Mouse (Mus musculus): ENCODE data around the gene Wnt4. TPM values are rescaled to one million over a fixed set of nuclear protein-coding genes. Genes with fewer than 3 reads are reported as not detected.

Wnt4 gene
- total and polyA plus RNA-seq, 3 experiments = 0.23 to 0.47 (median 0.25) TPM

DNA sequence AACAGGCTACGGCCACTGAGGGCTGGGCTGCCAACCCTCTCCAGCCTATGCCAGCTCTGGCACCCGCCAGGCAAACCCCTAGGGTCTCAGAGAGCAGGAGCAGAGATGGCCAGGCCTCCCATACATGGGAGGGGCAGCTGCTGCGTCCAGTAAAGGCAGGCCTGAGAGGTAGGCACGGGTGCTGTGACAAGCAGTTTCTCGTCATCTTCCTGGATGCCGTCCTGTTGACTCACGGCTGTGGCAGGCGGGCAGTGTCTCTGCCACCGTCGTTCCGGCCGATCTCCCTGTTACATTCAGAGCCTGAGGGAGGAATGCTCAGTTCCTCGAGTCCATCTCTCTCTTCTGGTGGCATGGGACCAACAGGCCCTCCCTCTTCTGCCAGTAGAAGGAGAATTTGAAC is 9.9 kb downstream of the Wnt4 start:
- no peaks in the 10 kb centered on the region for H3K36me3 ChIP-seq (ENCODE audit: control insufficient read depth, insufficient read depth, low read length)
- no peak for DNase-seq
- whole genome bisulfite sequencing = 68% methylated on average over 13 of the region's 13 CpGs
- intact Hi-C loops (cut with DNase I) = loop anchor here (2.0 kb wide), 1 partner anchor 122 kb away; no protein-coding TSS in a partner anchor
- no peak overlapping the region for H3K4me3 ChIP-seq
- H3K9ac ChIP-seq (ENCODE audit: low read depth, low read length) = no peak overlapping the region
- H3K27me3 ChIP-seq (ENCODE audit: control insufficient read depth, insufficient read depth, low read length) = no peaks in the 10 kb centered on the region
- H3K79me2 ChIP-seq (replicated peaks; ENCODE audit: control insufficient read depth, insufficient read depth, low read length) = no peaks in the 10 kb centered on the region
- H3K27ac ChIP-seq = no peak overlapping the region
- no peaks in the 10 kb centered on the region for H3K4me1 ChIP-seq (ENCODE audit: control insufficient read depth, insufficient read depth, low read length)
- no peak for TF ChIP-seq EP300 (IDR thresholded peaks at IDR 0.05; ENCODE audit: insufficient read depth, low read depth, low read length)
- no peak for TF ChIP-seq POLR2A (IDR thresholded peaks at IDR 0.05; ENCODE audit: insufficient read depth, low read depth, low read length)
- no peak for TF ChIP-seq CTCF (IDR thresholded peaks at IDR 0.05)

DNA sequence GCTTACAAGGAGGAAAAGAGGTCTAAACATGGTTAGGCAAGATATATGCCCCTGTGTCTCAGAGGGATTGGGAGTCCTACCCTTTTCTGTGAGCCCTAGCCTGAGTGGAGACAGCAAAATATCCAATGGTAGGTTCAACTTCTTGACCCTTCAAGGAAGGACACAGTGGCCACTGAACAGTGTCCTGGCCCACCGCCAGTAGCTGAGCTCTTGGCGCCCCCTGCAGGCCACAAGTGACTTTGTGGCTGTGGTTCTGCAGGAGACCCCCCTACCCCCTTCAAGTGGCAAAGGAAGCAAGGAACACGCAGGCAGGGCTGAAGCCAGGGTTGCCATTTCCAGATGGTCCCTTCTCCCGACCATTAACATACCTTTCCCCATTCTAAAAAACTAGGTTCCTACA is 10.5 kb downstream of the Wnt4 start:
- no peak for TF ChIP-seq EP300 (IDR thresholded peaks at IDR 0.05; ENCODE audit: insufficient read depth, low read depth, low read length)
- peak; percentile 77 for TF ChIP-seq CTCF (IDR thresholded peaks at IDR 0.05)
- no peak for TF ChIP-seq POLR2A (IDR thresholded peaks at IDR 0.05; ENCODE audit: insufficient read depth, low read depth, low read length)
- intact Hi-C loops (cut with DNase I) = loop anchor here (2.0 kb wide), 1 partner anchor 123 kb away; no protein-coding TSS in a partner anchor
- H3K9ac ChIP-seq (ENCODE audit: low read depth, low read length) = no peak overlapping the region
- H3K36me3 ChIP-seq (ENCODE audit: control insufficient read depth, insufficient read depth, low read length) = no peaks in the 10 kb centered on the region
- no peaks in the 10 kb centered on the region for H3K4me1 ChIP-seq (ENCODE audit: control insufficient read depth, insufficient read depth, low read length)
- no peak overlapping the region for H3K4me3 ChIP-seq
- no peak overlapping the region for H3K27ac ChIP-seq
- H3K27me3 ChIP-seq (ENCODE audit: control insufficient read depth, insufficient read depth, low read length) = no peaks in the 10 kb centered on the region
- DNase-seq = peak; percentile 42 to 64
- WGBS = 14% methylated on average over 4 of the region's 4 CpGs
- no peaks in the 10 kb centered on the region for H3K79me2 ChIP-seq (replicated peaks; ENCODE audit: control insufficient read depth, insufficient read depth, low read length)

DNA sequence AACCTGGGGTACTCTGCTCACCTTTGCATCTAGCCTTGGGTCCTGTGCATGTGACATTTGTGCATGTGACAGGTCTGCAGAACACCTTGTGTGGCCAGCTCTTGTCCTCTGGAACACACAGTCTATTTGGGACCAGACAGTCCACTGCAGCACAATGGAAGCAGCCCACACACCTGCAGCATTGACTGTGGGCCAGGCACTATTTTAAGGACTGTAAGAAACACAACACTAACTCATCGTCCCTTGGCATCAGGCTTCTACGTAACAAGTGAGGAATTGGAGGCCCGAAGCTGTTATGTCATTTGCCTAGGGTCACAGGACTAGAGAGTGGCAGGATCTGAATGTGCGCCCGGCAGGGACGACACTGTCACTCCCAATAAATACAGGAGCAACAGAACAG is 12.4 kb downstream of the Wnt4 start:
- WGBS = 82% methylated on average over 6 of the region's 6 CpGs
- Histone ChIP-seq H3K4me1 (ENCODE audit: control insufficient read depth, insufficient read depth, low read length) (no peaks in the 10 kb centered on the region), H3K27me3 (ENCODE audit: control insufficient read depth, insufficient read depth, low read length) (no peaks in the 10 kb centered on the region), H3K36me3 (ENCODE audit: control insufficient read depth, insufficient read depth, low read length) (no peaks in the 10 kb centered on the region), H3K27ac (no peak overlapping the region), H3K4me3 (no peak overlapping the region), H3K79me2 (replicated peaks; ENCODE audit: control insufficient read depth, insufficient read depth, low read length) (no peaks in the 10 kb centered on the region), H3K9ac (ENCODE audit: low read depth, low read length) (no peak overlapping the region)
- no peak for TF ChIP-seq CTCF (IDR thresholded peaks at IDR 0.05)
- no peak for TF ChIP-seq EP300 (IDR thresholded peaks at IDR 0.05; ENCODE audit: insufficient read depth, low read depth, low read length)
- no peak for TF ChIP-seq POLR2A (IDR thresholded peaks at IDR 0.05; ENCODE audit: insufficient read depth, low read depth, low read length)
- intact Hi-C loops (cut with DNase I) = no loop called here
- DNase-seq = no peak

DNA sequence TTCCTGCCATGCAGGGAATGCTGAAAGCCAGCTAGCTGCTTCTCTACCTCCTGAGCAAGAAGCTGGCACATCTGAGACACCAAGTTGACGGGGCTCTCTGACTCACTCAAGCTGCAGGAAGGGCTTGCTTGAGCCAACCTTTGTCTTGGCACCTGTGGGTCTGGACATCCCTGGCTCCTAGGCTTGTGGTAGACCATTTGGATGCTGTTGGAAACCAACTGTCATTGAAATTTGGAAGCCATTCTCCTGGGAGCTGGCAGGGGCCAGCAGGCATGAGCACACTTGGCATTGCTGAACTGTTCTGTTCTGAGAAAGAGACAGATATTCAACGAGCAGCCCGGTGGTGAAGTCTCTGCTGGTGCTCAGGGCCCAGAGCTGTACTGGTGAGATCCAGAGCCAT is 13.0 kb downstream of the Wnt4 start:
- no peak for DNase-seq
- no peak for TF ChIP-seq POLR2A (IDR thresholded peaks at IDR 0.05; ENCODE audit: insufficient read depth, low read depth, low read length)
- TF ChIP-seq EP300 (IDR thresholded peaks at IDR 0.05; ENCODE audit: insufficient read depth, low read depth, low read length) = 0 out of 2 replicates have a peak, but pooled peaks have one; percentile 15
- intact Hi-C loops (cut with DNase I) = no loop called here
- Histone ChIP-seq H3K4me1 (ENCODE audit: control insufficient read depth, insufficient read depth, low read length) (no peaks in the 10 kb centered on the region), H3K27ac (no peak overlapping the region), H3K79me2 (replicated peaks; ENCODE audit: control insufficient read depth, insufficient read depth, low read length) (no peaks in the 10 kb centered on the region), H3K4me3 (no peak overlapping the region), H3K27me3 (ENCODE audit: control insufficient read depth, insufficient read depth, low read length) (no peaks in the 10 kb centered on the region), H3K9ac (ENCODE audit: low read depth, low read length) (no peak overlapping the region), H3K36me3 (ENCODE audit: control insufficient read depth, insufficient read depth, low read length) (no peaks in the 10 kb centered on the region)
- 44% methylated on average over 3 of the region's 3 CpGs for WGBS

DNA sequence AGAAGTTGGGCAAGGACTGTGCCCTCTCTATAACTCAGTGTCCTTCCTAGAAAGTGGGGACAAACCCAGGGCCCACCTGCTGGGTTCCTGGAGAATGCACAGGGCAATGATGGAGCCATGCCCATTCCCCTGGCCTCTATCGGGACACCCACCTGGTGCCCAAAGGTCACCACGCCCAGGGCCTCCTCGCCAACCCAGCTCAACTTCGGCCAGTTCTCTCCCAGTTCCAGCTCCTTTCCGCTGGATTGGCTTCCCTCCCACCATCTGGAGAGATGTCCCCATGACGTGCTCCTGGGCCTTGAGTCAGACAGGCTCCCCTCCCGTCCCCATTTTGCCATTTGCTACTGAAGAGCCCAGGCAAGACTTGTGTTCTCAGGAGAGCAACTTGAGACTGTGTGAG is 15.3 kb downstream of the Wnt4 start:
- Histone ChIP-seq H3K27ac (no peak overlapping the region), H3K4me1 (ENCODE audit: control insufficient read depth, insufficient read depth, low read length) (no peaks in the 10 kb centered on the region), H3K79me2 (replicated peaks; ENCODE audit: control insufficient read depth, insufficient read depth, low read length) (no peaks in the 10 kb centered on the region), H3K4me3 (no peak overlapping the region), H3K27me3 (ENCODE audit: control insufficient read depth, insufficient read depth, low read length) (no peaks in the 10 kb centered on the region), H3K36me3 (ENCODE audit: control insufficient read depth, insufficient read depth, low read length) (no peaks in the 10 kb centered on the region), H3K9ac (ENCODE audit: low read depth, low read length) (no peak overlapping the region)
- WGBS = 77% methylated on average over 7 of the region's 7 CpGs
- intact Hi-C loops (cut with DNase I) = no loop called here
- DNase-seq = peak; percentile 21 to 43
- TF ChIP-seq CTCF (IDR thresholded peaks at IDR 0.05) = no peak
- no peak for TF ChIP-seq EP300 (IDR thresholded peaks at IDR 0.05; ENCODE audit: insufficient read depth, low read depth, low read length)

DNA sequence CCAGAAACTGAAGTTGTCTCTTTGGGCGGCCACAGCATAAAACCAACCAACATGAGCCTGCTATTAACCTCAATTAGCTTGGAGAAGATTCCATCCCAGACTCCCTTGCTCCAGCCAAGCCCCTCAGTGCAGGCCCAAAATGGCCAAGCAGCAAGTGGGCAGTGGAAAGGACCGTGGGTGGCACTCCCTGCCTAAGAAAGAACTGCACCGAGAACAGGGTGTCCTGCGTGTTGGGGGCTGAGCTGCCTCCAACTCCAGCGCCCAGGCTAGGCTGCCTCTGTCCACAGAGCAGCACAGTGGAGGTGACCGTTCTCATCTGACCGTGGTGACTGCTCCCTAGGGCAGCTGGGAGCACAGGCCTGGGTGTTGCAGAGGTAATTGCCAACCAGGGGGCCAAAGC is 16.7 kb downstream of the Wnt4 start:
- 86% methylated on average over 7 of the region's 7 CpGs for WGBS
- no peak for TF ChIP-seq EP300 (IDR thresholded peaks at IDR 0.05; ENCODE audit: insufficient read depth, low read depth, low read length)
- TF ChIP-seq POLR2A (IDR thresholded peaks at IDR 0.05; ENCODE audit: insufficient read depth, low read depth, low read length) = no peak
- no peak for TF ChIP-seq CTCF (IDR thresholded peaks at IDR 0.05)
- no peak overlapping the region for H3K27ac ChIP-seq
- H3K36me3 ChIP-seq (ENCODE audit: control insufficient read depth, insufficient read depth, low read length) = no peaks in the 10 kb centered on the region
- no peaks in the 10 kb centered on the region for H3K27me3 ChIP-seq (ENCODE audit: control insufficient read depth, insufficient read depth, low read length)
- intact Hi-C loops (cut with DNase I) = no loop called here
- H3K4me3 ChIP-seq = no peak overlapping the region
- H3K79me2 ChIP-seq (replicated peaks; ENCODE audit: control insufficient read depth, insufficient read depth, low read length) = no peaks in the 10 kb centered on the region
- no peak overlapping the region for H3K9ac ChIP-seq (ENCODE audit: low read depth, low read length)
- no peak for DNase-seq
- 0 out of 2 replicates have a peak, but pooled peaks cover 2% of the 10 kb centered on the region for H3K4me1 ChIP-seq (ENCODE audit: control insufficient read depth, insufficient read depth, low read length)
